Mouse (Mus musculus) left cerebral cortex, postnatal 25 days (tissue): ENCODE data around the gene Cyp4f40. TPM values are rescaled to one million over a fixed set of nuclear protein-coding genes. Genes with fewer than 3 reads are reported as not detected.
"Not testable (repeated sequence)": the region's sequence is repeated elsewhere in the genome, so short reads cannot be mapped to it uniquely, and the experiment has no call there.

Experiments
- DNase-seq, 2 experiments: peaks; one replicate each; pipeline ENCODE4 v3.0.0; 2022; ENCODE audit warnings: low spot score in 2 of 2, mixed read lengths in 1 of 2
- intact Hi-C: fragments of 180-260 bp; cut with DNase I; formaldehyde crosslinking; loops from one replicate; pipeline ENCODE4 v1.15.1; 2025
- total RNA-seq, 2 experiments: library from RNA; stranded (reverse); gene quantifications; 2 replicates each; pipeline ENCODE4 v1.2.3; 2021

Gene Cyp4f40
- not detected for total RNA-seq

GRCm38 (mm10) chr17:32658712-32659111 is at the start of gene Cyp4f40:
Cyp4f40 (plus strand) TSS chr17:32658900.
- intact Hi-C loops, result no loop called here
- peak in 1 of 2 experiments; percentile 5 for DNase-seq

DNA sequence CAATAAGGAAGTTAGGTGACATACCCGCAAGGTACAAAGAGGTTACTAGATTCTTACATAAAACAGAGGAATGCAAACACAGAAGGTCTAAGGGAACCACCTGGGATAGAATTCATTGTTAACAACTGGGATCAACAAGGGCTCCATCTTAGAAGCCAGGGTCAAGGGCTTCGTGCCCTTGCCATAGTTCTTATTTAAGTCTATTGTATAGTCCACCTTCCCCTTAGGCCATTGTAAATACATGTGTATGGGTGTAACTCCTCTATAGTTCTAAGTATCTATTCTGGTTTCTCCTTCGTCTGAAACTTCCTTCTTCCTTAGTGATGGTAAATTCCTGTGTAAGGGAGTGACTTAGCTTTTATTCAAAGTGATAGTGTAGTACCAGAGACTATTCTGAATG is 48.5 kb upstream of the Cyp4f40 start:
- DNase-seq, intact Hi-C loops: not testable (repeated sequence)

DNA sequence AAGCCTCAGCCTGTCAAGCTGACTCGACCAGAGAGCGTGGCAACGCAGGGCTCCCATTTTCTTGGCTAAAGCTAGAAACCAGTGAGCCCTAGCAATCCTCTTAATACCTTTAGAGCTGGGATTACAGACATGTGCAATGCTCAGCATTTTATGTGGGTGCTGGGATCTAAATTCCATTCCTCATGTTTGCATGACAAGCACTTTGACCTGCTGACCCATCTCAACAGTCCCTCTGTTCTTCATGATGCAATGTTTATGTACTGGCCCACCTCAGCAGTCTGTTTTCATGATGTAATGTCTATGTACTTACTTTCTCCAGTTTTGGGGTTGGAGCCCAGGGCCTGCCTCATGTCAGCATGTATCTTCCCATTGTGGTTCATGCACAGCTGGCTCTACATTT is 47.8 kb upstream of the Cyp4f40 start:
- DNase-seq, result no peak

GRCm38 (mm10) chr17:32612417-32612816 is 46.3 kb upstream of the Cyp4f40 start:
- no peak for DNase-seq
- intact Hi-C loops, result no loop called here

More for the DNA sequence above, 47.8 kb upstream of the Cyp4f40 start:
- intact Hi-C loops, result no loop called here

DNA sequence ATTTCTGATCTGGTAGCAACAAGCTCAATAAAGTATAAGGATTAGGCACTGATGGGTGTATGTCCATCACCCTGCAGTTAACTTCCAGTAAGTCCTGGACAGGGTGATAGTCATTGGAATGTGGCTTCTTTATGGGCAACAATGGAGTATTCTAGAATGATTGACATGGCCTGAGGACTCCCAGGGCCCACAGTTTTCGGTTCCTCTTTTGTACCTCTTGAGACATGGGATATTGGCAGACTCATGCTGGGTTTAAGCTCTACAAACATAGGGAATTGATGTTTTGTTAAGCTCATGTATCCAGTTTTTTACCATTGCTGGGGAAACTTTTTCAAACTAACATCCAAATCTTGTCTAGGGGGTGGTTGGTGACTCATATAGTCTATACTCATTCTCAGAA is 41.4 kb upstream of the Cyp4f40 start:
- DNase-seq, result no peak
- intact Hi-C loops, result no loop called here

- DNase-seq, intact Hi-C loops: not testable (repeated sequence)
Observed at GRCm38 (mm10) chr17:32621018-32621417, 37.7 kb upstream of the Cyp4f40 start, which contains the start of gene Cyp4f37. Cyp4f37 (plus strand) TSS chr17:32621309.

DNA sequence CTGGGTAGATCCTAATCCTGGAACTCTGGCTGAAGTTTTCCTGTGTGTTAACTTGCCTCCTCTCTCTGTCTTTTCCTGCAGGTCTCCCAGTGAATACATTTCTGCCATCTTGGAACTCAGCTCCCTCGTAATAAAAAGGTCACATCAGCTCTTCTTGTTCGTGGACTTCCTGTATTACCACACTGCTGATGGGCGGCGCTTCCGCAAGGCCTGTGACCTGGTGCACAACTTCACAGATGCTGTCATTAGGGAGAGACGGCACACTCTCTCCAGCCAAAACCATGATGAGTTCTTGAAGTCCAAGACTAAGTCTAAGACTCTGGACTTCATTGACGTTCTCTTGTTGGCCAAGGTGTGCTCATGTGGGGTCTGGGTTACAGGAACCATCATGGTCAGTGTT is 29.0 kb upstream of the Cyp4f40 start:
- intact Hi-C loops, result loop anchor here (5.0 kb wide), 1 partner anchor 87 kb away; no protein-coding TSS in a partner anchor
- not testable (repeated sequence) for DNase-seq

DNA sequence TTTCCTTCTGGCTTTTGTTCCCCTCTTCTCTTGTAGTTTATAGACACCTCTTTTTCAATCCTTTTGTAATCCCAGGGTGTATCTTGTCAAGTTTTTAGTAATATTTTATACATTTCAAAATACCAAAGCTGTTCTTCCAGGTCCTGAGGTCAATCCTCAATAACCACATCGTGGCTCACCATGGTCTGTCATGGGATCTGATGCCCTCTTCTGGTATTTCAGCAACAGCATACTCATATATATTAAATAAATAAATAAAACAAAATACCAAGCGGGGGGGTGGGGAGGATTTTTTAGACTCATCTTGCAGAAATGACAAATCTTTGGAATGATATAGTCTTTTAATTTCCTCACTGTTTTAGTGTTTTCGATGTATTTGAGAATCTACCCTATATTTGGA is 26.8 kb upstream of the Cyp4f40 start:
- DNase-seq, result no peak
- intact Hi-C loops, result no loop called here

GRCm38 (mm10) chr17:32634242-32634971 is 24.3 kb upstream of the Cyp4f40 start:
- DNase-seq, intact Hi-C loops: not testable (repeated sequence)

DNA sequence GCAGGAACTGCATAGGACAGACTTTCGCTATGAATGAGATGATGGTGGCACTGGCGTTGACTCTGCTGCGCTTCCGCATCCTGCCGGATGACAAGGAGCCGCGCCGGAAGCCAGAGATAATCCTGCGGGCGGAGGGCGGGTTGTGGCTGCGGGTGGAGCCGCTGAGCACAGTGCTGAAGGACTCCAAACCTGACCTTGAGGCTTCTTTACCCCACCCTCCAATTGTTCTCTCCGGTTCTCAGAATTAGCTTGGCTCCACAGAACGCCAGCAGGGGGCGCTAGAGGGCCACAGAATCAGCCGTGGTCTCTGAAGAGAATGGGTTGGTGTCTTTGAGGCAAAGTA is 23.8 kb upstream of the Cyp4f40 start:
- peak; percentile 80 to 82 for DNase-seq
- intact Hi-C loops, result loop anchor here (5.0 kb wide), 2 partner anchors 83 to 307 kb away; no protein-coding TSS in a partner anchor

DNA sequence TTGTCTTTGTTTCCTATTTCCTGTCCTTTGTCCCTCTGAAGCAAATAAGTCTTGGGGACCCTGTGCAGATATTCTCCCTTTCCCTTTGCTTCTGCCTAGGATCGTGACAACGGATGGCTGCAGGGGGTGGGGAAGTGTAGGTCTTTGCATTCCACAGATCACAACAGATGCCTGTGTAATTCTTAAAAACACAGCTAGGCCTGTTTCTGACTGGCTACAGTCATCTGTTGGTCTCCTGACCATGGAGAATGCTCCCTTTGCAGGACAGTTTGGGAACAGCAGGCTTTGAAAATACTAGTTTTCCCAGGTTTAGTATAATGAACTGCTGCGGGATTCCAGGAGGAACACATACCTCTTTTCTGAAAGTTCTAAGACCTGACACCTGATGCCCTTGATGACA is 22.4 kb upstream of the Cyp4f40 start:
- intact Hi-C loops, result loop anchor here (5.0 kb wide), 2 partner anchors 84 to 306 kb away; no protein-coding TSS in a partner anchor
- DNase-seq, result no peak

DNA sequence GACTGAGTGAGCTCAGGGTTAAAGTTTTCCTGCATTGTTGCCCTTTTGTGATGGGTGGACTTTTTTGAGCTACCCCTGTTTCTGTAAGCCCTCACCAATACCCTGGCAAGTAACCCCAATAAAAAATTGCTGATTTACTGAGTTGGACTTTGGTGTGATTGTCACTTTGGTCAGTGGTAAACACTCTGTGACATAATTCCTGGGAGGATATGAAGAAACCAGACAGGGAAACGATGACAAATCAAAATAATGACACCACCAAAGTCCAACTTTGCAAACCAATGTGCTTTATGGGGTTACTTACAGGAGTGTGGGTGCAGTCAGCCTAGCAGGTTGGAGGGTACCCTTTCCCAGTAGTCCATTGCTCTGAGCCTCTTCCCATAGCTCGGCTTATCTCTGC is 21.5 kb upstream of the Cyp4f40 start:
- DNase-seq, result no peak

GRCm38 (mm10) chr17:32646631-32647030 is 12.1 kb upstream of the Cyp4f40 start:
- no peak for DNase-seq
- intact Hi-C loops, result no loop called here

More for the DNA sequence above, 21.5 kb upstream of the Cyp4f40 start:
- intact Hi-C loops, result loop anchor here (5.0 kb wide), 2 partner anchors 85 to 305 kb away; no protein-coding TSS in a partner anchor

- no peak for DNase-seq
- intact Hi-C loops, result no loop called here
Observed at GRCm38 (mm10) chr17:32653860-32654259, 4.8 kb upstream of the Cyp4f40 start.

DNA sequence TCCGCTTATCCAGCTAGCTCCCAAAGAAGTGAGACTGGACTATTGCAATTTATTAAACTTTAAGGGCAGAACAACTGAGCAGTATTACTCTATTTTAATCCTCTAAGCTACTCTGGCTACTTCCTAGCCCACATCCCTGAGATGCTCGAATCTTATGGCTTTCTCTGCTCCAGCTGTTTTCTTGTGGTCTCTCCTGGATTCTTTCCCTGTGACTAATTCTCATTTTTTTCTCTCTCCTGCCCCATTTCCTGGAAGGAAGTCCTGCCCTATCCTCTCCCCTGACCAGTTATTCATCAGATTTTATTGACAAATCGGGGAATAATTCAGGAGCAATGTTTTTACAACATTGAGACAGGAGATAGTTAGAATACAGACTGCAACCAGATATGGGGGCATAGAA is 1.7 kb upstream of the Cyp4f40 start:
- intact Hi-C loops, result no loop called here
- no peak for DNase-seq

DNA sequence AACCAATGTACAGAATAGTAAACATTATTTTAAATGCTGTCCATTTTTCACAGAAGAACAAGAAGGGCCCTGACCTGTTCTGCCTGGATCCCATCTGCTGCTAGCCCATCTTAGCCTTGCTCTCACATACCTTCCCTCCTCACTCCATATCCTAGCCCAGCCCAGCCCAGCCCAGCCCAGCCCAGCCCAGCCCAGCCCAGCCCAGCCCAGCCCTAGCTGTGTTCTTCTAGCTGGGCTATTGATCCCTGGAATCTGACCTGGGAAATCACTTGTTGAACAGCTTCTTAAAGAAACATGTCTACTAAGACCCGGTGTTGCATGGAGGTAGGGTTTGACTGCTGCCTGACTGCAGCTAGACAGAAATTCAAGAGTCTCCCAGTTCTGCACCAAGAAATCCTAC is 454 bp upstream of the Cyp4f40 start:
- no peak for DNase-seq
- intact Hi-C loops, result no loop called here

- intact Hi-C loops, result no loop called here
- DNase-seq, result no peak
Observed at GRCm38 (mm10) chr17:32673976-32674375, 15.3 kb downstream of the Cyp4f40 start.

DNA sequence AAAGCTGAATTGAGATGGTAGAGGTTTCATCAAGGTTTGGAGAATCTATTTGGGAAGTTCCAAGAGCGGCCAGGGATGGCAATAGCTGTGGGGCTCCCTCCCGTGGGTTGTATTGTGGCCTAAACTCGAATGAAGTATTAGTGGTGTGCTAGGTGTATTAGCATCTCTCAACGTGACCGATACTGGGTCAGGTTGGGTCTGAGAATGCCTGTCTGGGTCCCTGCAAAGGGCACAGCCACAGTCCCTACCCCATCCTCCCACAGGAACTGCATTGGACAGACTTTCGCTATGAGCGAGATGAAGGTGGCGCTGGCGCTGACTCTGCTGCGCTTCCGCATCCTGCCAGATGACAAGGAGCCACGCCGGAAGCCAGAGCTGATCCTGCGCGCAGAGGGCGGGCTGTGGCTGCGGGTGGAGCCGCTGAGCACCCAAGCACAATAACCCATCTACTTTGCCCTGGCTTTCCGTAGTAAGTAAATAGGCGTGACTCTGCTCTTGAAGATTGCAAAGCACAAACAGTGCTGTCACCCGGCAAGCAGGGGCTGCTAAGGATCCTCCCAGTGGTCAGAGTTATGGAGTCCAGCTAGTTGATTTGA is 17.4 kb downstream of the Cyp4f40 start:
- no peak for DNase-seq

GRCm38 (mm10) chr17:32680404-32680803 is 21.7 kb downstream of the Cyp4f40 start:
- intact Hi-C loops, result loop anchor here (1.0 to 5.0 kb wide), 2 partner anchors 129 to 153 kb away; no protein-coding TSS in a partner anchor
- peak; percentile 17 to 38 for DNase-seq

More for the DNA sequence above, 17.4 kb downstream of the Cyp4f40 start:
- intact Hi-C loops, result no loop called here

GRCm38 (mm10) chr17:32685048-32685750 is 26.5 kb downstream of the Cyp4f40 start, which contains the start of gene Cyp4f15:
Cyp4f15 (plus strand) TSS chr17:32685627.
- intact Hi-C loops, result no loop called here

More at GRCm38 (mm10) chr17:32685048-32685750, 26.5 kb downstream of the Cyp4f40 start, which contains the start of gene Cyp4f15:
- DNase-seq, result peak; percentile 17 to 50
